Mouse (Mus musculus) heart, postnatal 0 days (tissue): ENCODE data around the gene 1700037C18Rik.

Experiments
- CTCF ChIP-seq: IDR thresholded peaks from 2 replicates; pipeline ENCODE4 v1.5.1; 2016; ENCODE audit warnings: antibody characterized with exemption, control low read depth, low read depth
- EP300 ChIP-seq: IDR thresholded peaks from 2 replicates; pipeline ENCODE4 v1.6.1; 2016; ENCODE audit warnings: antibody characterized with exemption, low read depth

DNA sequence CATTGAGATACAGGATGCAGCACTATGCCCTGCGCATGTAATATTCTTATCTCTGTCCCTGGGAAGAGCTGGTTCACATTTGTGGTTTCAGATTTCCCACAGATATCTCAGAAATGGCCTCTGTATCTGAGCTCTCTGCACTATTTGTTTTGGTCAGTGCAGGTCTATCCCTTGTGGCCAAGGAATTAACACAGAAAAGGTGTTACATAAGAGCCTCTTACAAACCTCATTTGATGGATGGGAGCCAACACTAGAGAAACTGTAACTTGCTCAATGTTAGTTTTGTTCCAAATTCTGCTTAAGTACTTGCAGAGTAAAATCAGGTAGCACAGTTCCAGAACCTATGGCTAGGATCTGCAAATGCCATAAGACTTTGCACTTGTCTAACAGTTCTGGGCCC, 25.6 kb upstream of the 1700037C18Rik start:
- no peak for TF ChIP-seq CTCF
- no peak for TF ChIP-seq EP300
